Mouse (Mus musculus) yolk sac, embryonic 10.5 days (tissue): Measurements from ENCODE around the gene Evi2.

ENCODE experiments used
- DNase-seq: peaks from one replicate; pipeline ENCODE4 v3.0.0-alpha.2; 2017; ENCODE audit warnings: low spot score

The Evi2 gene

DNA sequence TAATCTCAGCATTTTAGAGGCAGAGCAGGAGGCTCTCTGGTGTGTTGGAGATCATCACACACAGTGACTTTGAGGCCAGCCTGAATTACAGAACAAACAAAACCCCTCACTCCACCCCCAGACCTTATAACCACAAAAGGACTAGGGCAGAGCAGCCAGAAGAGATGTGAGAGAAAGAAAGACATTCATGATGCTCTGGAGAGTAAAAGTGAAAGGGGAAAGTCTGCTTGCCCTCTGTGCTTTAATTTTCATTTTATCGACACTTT, 6.1 kb downstream of the Evi2 start:
- no peak for DNase-seq

DNA sequence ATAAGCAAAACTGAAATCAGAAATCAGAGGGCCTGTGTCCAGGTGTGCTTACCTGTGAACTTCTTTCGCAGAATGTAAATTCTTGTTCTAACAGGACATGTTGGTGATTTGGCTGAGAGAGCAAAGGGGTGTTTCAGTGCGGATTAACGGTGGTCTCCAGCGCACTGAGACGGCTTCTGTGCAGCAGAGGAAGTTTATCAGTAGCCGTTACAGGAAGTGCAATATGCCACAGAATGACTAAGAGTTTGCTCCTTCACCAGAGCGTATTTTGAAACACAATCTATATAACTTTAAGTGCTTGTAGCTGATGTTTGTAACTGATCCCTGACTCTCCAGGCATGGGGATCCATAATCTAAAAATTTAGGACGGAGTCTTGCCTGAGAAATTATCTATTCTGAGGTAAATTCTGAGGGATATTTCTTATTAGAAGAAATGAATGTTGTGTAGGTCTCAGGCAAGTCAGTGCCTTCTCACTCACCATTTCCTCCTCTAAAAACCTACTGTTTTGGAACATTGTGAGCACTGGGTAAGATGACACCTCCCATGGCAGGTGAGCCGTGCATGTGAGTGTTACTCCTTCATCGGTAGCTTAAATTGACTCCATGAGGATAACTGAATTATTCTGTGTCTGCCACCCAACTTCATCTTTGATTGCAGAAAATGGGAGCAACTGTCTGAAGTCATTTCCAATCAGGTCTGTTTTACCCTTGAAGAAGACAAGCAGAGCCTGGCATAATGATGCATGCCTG, 6.7 kb downstream of the Evi2 start, which contains the start of gene Evi2b:
TSS of gene Evi2b (minus strand) at position 203 of the 750 bp plus-strand sequence.
- no peak for DNase-seq

DNA sequence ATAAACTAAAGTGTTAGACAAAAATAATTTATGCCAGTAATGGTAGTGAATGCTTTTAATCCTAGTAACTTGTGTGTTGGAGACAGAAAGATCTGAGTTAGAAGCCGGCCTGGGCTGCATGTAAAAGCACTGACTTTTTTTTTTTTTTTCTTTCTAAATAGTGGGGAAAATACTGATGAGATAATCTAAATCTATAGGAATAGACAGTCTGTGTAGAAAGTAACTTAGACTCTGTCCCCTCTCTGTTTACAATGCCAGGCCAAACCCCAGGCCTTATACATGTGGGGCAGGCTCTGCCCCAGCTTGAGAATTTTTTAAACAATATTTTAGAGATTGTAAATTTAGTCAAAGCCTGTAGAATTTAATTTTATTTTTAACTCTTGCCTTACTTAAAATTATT, 7.4 kb downstream of the Evi2 start:
- DNase-seq: no peak

DNA sequence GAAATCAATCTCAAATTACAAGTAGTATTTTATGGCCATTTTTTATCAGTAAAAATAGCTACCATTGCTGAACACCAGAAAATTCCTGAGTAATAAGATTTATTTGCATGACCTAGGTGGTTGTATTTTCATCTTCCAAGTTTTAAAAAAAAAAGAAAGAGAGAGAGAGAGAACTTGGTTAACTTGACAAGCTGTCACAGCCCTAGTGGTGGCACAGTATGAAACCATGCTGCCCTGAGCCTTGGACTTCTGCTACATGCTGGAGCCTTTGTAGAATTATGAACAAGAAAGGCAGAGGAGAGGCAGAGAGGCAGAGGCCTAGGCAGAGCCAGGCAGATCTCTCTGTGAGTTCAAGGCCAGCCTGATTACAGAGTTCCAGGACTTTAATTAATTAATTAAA, 8.5 kb downstream of the Evi2 start:
- DNase-seq: no peak

DNA sequence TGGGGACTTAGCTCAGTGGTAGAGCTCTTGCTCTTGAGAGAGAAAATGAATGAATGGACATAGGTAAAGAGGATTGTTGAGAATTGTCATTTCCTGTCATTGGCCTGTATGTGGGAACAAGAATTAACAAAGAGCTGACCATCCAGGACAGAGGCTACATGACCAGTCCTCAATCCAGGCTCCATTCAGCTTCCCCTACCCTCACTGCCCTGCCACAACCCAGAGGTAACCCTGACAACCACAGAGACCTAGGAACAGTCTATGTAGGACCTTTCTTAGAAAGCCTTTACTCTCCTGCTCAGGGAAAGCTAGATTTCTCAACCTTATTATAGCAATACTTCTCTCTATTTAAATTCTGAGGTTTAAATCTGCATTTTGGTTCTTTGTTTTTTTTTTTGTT, 9.6 kb downstream of the Evi2 start:
- DNase-seq: no peak

DNA sequence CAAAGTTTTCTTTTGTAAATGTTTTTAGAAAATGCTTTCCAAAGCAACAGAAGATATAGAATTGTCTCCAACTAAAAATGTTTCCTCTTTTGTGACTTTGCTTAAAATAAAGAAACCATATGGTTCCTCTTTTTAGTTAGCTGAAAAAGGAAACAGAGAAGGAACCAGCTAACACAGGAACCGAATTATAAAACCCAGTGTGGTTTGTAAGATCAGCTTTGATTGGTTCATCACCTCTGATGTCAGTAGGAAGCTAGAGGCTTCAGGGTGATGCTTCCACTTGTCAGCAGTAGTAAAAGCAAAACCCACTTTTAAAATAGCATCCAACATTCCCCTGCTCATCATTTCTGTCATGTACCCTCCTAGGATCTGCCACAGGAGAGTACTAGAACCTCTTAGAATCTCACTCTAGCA, 10.5 kb downstream of the Evi2 start:
- no peak for DNase-seq

DNA sequence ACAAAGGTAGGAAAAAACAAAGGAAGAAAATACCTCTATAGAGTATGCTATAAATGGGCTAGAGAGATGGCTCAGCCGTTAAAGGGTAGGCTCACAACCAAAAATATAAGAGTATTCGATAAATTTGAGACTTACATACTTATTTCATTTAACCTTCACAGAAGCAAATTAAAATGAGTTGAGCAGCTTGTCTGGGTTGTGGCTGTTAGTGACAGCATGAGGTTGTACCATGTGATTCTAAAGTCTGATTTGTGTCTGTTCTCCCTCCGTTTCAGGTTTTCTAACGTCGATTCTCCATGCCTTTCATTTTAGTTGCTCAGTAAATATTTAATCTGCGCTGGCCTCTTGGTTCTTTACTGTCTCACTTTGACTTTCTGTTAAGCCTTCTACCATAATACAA, 11.1 kb downstream of the Evi2 start:
- no peak for DNase-seq

DNA sequence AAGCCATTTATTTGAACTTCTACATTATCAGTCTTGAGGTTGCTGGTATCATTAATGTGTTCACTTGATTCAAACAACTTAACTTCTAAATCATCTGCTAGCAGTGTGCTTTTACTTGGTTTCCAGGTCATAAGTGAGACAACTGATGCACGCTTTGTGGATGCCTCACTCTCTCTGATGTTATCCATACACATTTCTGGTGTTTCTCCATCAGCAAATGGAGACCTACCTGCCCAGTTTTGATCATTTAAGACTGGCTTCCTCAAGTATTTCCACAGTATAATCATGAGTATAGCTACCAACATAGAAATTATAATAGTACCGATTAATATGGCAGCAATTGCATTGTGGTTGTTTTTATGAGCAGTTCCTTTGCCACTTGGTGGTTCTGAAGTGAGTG, 14.6 kb downstream of the Evi2 start:
- no peak for DNase-seq

DNA sequence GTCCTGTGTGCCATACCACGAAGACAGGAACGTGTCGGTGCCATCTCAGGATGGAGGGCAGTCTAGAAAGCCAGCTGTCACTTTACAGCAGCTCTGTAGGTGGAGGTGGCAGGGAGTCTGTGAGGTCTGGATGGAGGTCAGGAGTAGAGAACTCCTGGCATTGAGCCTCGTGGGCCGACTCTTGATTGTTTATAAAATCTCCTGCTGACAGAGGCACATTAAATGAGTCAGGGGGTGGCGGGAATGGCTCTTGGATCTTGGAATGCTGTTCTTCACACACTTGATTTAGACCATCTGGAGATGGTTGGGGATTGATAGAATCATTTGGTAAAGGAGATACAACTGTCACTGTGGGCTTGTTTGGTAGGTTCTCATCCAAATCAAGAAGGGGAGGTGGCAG, 15.1 kb downstream of the Evi2 start:
- no peak for DNase-seq

DNA sequence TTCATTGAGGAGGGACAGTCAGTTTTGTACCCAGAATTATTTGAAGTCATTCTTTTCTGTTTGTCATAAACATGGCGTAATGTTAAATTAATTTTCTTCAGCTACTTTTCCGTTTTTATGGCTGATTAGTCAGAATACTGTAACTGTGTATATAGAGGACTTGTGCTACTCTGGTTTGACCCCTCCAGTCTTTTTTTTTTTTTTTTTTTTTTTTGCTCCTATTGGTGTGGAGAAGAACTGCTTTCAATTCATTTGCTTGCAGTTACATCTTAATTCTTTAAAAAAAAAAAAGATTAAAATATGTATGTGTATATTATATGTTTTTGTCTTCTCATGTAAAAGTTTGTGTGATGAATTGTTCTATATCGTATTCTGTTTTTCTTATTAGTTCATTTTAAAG, 18.4 kb downstream of the Evi2 start:
- no peak for DNase-seq

DNA sequence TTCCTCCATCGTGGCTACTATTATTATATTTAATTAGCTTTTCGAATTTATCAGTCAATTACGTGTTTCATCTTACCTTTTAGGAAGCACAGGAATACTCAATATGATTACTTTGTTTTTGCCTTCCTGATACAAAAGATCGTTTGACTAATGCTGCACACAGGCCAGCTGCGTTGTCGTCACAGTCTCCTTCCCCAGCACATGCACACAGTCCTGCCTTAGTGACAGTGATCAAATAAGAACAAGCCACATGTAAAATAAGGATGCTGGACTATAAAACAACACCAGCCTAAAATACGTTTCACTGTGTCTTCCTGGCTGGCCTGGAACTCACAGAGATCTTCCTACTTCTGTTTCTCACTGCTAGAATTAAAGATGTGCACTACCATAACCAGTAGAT, 25.9 kb downstream of the Evi2 start:
- no peak for DNase-seq

DNA sequence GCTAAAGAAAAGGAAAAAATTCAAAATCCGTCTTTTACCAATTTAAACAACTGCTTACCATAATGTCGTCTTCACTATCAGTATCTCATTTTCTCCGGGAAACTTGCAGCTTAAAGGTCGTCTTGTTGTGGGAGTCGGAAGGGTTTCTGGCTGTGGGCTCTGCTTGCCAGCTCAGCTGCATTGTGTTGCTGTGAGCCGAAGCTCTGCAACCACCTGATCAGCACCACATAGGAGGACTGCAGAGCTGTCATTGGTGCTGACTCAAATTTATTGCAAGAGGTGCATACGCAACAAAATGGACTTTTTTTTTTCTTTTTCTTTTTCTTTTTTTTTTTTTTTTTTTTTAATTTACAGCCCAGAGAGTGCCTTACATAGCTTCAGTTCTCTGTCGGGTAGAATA, 26.5 kb downstream of the Evi2 start, which contains the start of gene Omg:
TSS of gene Omg (minus strand) at position 240 of the 400 bp plus-strand sequence.
- DNase-seq: no peak

DNA sequence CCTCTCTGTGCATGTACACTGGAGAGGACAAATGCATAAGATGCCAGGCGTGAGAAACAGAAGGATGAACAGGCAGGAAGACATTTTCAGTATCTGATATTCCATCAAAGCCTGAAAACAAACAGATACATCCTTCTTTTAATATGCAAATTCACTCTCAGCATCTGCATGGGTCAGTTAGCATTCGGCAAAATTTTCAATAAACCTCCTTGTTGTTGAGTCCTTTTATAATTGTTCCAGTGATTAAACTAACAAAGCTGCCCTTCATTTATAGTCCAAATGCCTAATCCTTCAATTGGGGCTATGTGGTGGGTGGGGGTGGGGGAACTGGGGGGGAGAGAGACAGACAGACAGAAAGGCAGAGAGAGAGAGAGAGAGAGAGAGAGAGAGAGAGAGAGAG, 27.5 kb downstream of the Evi2 start:
- DNase-seq: no peak

DNA sequence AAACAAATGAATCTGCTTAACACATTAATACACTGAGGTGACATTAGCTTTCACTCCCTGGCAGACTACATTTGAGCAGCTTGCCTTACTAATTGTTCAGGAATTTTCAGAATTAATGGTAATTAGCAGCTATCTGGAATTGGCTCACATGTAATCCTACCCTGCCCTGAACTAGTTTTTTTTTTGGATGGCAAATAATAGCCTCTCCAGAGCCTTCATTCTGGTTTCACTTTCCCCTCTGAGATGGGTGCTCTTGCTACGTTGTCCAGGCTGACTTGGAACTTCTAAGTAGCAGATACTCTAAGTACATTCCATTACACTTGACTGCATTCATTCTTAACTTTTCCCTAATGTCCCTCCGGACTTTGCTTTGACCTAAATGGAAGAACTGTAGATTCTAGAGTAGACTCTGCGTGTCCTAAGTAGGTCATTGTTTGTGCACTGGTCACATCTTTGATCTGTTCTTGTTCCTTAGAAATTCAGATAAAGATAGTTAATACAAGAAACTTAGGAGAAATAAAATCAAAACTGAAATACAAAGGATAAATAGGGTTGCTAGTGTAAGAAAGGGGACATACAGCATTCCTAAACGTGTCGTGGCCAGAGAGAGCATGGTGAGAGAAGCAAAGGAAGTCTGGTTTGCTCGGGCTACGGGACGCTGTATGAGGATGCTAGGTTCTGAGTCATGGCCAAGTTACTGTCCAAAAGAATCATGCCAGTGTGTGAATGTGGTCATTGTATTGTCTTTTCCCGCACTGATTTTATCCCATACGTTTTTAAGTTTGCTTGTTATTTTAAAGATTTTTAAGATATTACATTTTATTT, 35.2 kb downstream of the Evi2 start:
- no peak for DNase-seq

DNA sequence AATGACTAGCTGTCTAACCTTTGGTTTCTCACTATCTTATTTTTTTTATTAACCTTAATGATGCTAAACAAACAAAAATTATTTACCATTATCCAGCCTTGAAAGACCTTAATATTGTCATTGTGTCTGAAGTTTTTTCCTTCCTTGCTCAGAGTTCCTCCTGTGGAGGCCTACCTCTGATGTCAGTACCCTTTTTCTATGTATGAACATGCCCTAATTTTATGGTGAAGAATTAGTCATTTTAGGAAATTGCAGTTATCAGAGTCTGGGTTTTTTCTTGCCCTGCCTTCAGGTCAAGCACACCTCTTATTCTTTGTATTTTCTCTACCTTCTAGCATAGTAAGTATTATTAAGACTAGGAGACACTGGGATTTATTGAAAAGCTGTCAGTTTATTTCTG, 45.7 kb downstream of the Evi2 start:
- no peak for DNase-seq

DNA sequence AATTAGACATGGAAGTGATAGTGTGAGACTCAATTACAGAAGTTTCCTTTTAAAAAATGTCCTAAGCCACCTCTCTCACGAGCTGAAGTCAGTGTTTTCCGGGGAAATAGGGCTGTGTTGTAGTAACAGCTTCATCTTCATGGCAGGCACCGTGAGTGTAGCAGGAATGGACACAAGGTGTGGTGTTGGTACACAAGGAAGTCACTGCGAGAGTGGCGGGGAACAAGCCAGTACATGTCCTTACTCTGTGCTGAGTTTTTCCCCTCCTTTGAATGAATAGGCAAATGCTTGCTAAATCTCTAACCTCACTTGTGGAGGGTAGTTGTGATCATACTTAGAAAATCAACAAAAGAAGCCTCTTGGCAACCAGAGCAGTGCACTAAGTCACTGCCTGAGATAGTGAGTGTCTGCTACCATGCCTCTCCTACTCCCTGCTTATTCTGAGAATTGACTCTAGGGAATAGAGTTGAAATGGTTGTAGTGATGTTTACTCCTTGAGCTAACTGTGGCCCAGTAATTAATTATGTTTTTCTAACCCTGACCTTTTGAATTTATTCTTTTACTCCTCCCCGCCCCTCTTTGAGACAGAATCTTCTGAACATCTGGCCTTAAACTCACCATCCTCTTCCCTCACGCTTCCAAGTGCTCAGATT, 46.4 kb downstream of the Evi2 start:
- no peak for DNase-seq

DNA sequence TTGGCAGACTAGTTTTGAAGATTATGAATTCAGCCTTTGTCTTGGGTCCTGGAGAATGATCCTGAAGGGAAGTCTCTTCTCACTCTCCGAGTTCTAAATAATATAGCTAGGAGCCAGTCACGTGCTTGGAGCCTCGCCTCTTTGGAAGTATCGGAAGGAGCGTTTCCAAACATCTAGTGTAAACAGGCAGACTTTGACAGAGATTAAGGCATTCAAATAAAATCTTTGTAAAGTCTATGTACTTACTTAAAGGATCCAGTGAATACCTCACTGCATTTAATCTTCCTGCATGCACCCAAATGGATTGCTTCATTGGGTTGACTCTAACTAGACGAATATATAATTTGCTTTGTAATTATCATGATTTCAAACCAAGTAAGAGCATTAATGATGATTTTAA, 47.0 kb downstream of the Evi2 start:
- no peak for DNase-seq

DNA sequence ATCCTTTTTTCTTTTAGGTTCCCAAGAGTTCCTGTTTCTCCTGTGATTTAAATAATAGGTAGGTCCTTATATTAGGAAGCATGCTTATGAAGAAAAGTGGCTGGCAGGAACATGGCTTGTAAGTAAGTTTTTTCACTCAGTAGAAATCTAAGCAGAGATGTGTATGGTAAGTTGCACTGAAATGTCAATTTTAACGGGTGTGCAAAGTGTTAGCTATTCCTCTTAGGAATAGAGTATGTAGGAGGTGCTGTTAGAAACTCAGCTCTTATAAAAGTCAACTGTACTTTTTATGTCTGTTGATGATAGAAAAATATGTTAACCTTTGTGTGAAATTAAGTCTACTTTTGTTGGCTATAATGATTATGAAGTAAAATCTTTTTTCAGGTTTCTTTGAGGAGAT, 62.3 kb downstream of the Evi2 start:
- no peak for DNase-seq
